17 mouse cellular contexts compared by ENCODE assay signal in the genomic region with DNA sequence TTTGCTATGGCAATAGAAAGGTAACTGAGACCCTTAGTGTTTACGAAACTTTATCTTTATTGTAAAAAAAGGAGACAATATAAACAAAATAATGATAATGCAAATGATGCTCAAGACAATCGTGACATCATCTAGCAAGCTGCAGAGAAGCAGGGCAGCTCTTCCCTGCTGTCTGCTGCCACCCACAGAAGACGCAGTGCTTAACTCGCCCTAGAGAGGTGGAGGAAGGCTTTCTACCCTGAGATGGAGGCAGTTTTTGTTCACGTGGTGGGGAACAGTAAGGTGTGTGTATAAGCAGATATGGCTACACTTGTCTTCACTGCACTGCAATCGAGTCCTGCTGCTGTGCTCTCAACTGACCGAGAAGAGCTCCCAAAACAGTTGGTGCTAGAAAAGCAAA.
"Had no signal": no experiment of that assay in that cellular context is flagged by ENCODE, and none has a peak within 500 bp of the region (broad histone marks: within the 10 kb centered on the region; RNA-seq: fewer than 3 reads in every experiment).

No protein-coding gene starts in this region.

- ATAC-seq: hindbrain, embryonic 16.5 days; inflammation-experienced regulatory T-cells, adult 6 months; intestine, embryonic 15.5 days; intestine, postnatal 0 days; liver, embryonic 12.5 days had no signal

- DNase-seq: gastrocnemius, adult 2 months; gastrocnemius, postnatal 10 days; gastrocnemius, postnatal 25 days; heart, adult 2 months; heart, postnatal 14 days; heart, postnatal 36 days; kidney, adult 18-20 months; kidney, adult 8-10 months; kidney, postnatal 10 days; kidney, postnatal 25 days; kidney, postnatal 4 days; left cerebral cortex, postnatal 4 days had no signal
